Mouse (Mus musculus): ENCODE results near the gene Fbll1.
A peak's percentile ranks its signal among the peaks of the same experiment; 100 is the strongest.

Gene Fbll1

GRCm38 (mm10) chr11:35783038-35783437, 15.6 kb downstream of the Fbll1 start:
- peak; percentile 80 for DNase-seq (ENCODE audit: low spot score)

GRCm38 (mm10) chr11:35782444-35782843, 16.2 kb downstream of the Fbll1 start:
- DNase-seq (ENCODE audit: low spot score) = no peak

GRCm38 (mm10) chr11:35780336-35780735, 18.3 kb downstream of the Fbll1 start:
- peak; percentile 56 for DNase-seq (ENCODE audit: low spot score)

- DNase-seq (ENCODE audit: low spot score) = no peak
Measured at GRCm38 (mm10) chr11:35776452-35776851, 22.2 kb downstream of the Fbll1 start.

- DNase-seq (ENCODE audit: low spot score) = no peak
Measured at GRCm38 (mm10) chr11:35775606-35776005, 23.1 kb downstream of the Fbll1 start.

GRCm38 (mm10) chr11:35770741-35771504, 27.8 kb downstream of the Fbll1 start:
- DNase-seq (ENCODE audit: low spot score) = peak; percentile 77

GRCm38 (mm10) chr11:35769746-35770437, 28.8 kb downstream of the Fbll1 start:
- peak; percentile 79 for DNase-seq (ENCODE audit: low spot score)

- DNase-seq (ENCODE audit: low spot score) = peak; percentile 97
Measured at GRCm38 (mm10) chr11:35769188-35769745, 29.4 kb downstream of the Fbll1 start, which contains the start of gene Pank3. Gene Pank3, plus strand, starts transcription at chr11:35769484.

GRCm38 (mm10) chr11:35766845-35767244, 31.8 kb downstream of the Fbll1 start:
- no peak for DNase-seq (ENCODE audit: low spot score)

- no peak for DNase-seq (ENCODE audit: low spot score)
Measured at GRCm38 (mm10) chr11:35760627-35761003, 38.1 kb downstream of the Fbll1 start.

GRCm38 (mm10) chr11:35760001-35760626, 38.6 kb downstream of the Fbll1 start:
- DNase-seq (ENCODE audit: low spot score) = no peak

- DNase-seq (ENCODE audit: low spot score) = peak; percentile 66
Measured at GRCm38 (mm10) chr11:35756411-35757303, 42.0 kb downstream of the Fbll1 start.

- no peak for DNase-seq (ENCODE audit: low spot score)
Measured at GRCm38 (mm10) chr11:35755546-35755945, 43.1 kb downstream of the Fbll1 start.

- DNase-seq (ENCODE audit: low spot score) = peak; percentile 84
Measured at GRCm38 (mm10) chr11:35754906-35755418, 43.7 kb downstream of the Fbll1 start.

- peak; percentile 98 for DNase-seq (ENCODE audit: low spot score)
Measured at GRCm38 (mm10) chr11:35750578-35750977, 48.1 kb downstream of the Fbll1 start.

Measured in adipocyte (in vitro differentiated cells).